Mouse (Mus musculus) layer of hippocampus, adult 11-12 months (tissue): ENCODE results near the gene Gm10803.

Experiments
- DNase-seq: peaks from one replicate; pipeline ENCODE4 v3.0.0; 2022; ENCODE audit warnings: low spot score

Gene Gm10803

DNA sequence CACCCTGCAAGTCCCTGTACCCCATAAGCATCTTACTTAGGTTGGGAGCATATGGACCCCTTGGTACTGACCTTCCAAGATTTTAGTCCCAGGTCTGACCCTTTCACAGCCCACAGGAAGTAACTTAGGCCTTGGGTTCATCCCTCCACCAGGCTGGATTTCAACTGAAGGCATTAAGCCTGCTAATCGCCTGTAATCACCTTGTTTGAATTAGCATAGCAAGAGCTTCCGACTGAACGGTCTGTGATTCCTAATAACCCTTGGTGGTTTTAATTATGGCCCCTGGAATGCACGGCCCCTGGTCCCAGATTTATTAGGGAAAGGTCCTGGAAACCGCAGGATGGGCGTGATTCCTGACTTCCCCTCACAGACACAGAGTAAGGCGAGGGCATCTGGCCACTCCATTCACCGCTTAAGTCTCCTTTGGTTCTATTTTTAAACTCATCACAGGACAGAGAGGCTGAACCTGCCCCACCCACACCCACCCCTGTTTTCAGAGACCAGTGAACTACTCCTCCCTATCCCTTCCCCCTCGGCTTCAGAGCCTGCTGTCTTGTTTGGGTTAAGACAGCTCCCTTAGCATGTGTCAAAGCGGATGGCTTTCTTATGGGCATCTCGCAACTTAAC is 31.9 kb downstream of the Gm10803 start:
- DNase-seq, result no peak

DNA sequence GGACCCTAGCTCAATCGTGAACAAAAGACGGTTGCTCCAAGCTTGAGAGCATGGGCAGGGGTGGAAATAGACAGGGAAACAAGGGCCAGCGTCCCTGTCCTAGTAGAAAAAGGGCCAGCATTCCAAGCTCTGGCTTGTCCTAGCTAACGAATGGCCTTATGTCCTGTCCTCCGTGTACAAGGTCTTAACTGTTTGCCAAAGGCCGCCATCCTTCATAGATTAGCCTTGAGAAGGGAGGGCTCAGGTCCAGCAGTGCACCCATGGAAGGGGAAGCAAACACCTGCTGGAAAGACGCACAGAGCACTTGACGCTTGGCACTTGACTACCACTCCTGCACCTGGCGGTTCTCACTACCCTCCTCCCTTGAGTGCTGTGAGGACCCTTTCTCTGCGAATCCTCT is 32.8 kb downstream of the Gm10803 start:
- DNase-seq, result no peak

DNA sequence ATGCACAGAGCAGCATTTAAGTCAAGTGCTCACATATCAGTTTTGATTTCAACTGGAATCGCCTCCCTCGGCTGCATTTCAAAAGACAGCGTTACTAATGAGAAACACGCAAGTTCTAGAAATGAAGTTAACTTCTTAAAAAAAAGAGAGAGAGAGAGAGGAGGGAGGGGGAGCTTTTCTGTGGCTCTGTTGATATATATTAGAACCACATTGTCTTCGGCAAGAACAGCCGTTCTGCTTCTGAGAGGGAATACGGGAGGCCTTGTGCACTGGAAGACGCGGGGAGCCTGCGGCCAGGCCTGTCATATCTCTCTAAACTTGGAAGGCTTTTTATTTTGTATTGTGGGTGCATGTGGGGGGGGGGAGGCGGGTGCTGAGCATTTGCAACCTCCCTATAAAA is 36.8 kb downstream of the Gm10803 start:
- no peak for DNase-seq

DNA sequence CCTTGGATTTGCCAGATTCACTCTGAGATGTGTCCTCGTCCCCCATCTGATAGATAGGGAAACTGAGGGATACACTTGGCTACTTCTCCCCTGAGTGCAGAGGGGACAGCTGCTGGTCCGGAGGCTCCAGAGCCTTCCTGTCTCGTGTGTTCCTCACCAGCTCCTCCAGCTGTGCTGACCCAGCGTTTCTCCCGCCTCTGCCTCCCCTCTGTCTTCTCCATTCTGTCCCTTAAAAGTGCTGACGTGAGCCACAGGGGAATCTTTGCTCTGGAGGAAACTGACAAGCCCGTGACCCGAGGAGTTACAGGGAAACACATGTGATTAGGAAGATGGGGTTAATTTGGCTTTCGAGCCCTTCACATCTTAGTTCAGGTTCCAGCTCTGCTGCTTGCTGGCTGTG is 39.4 kb downstream of the Gm10803 start:
- DNase-seq, result peak; percentile 43

DNA sequence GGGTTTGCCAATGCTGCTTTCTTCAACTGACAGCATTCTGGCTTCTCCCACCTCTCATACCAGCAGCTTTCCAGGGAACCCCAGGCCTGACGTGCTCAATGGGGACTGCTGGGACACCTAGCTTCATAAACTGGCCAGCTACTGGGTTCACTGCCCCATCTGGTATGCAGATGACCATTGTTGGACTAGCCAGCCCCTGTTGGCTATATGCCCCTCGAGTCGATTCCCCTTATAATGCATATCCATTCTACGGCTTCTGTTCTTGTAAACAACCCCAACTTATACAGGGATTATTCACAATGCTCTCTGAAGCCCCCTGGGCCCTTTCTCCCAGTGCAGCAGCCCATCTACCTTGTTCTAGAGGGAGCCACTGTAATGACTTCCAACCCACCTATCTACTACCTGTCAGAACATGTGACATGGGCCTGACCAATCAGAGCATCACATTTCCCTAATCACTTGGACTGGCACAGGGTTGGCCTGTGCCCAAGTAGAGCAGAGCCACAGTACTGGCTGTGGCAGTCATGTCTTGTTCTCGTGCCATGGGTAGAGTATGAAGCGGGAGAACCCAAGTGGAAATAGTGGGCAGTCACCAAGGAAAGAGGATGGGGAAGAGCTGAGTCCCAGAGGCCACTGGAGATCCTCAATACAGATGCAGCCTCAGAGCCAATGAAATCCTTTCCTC is 44.4 kb downstream of the Gm10803 start:
- no peak for DNase-seq

DNA sequence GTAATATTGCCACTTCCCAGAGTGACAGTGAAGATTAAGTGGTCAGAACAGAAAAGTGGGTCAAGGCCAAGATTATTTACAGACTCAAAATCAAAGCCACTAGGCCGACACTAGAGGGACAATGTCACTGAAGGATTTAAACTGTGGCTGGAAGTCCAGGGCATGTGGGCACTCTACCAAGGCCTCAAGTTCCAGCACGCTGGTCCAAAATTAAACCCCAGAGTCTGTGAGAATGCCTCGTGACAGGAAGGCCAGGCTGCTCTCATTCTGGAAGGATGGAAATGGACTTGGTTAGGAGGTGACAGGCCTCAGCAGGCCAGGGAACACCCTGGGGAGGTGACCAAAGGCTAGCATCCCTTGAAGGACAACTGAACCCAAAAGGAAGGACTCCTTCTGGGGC is 48.4 kb downstream of the Gm10803 start:
- DNase-seq, result no peak

DNA sequence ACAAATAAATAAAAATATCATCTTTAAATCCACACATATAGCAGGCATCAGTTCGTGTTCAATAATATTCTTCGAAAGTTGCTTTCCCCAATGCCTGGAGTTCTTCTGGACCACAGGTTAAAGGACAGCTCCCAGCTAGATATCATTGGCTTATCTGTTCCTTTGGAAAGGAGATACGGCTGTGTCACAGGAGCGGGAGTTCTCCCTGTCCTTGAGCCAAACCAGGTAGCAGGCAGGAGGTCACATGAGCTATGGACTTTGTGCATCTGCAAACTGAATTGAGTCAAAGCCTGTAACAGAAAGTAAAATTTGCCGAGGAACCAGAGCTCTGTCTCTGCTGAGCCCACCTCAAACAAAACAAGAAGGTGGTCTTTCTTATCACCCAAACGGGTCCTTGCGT is 52.7 kb downstream of the Gm10803 start:
- no peak for DNase-seq
